Mouse (Mus musculus) bone marrow, adult 2 months (tissue): Measurements from ENCODE around the gene Rgs6. TPM values are rescaled to one million over a fixed set of nuclear protein-coding genes. Genes with fewer than 3 reads are reported as not detected.

ENCODE experiments used
- H3K27ac ChIP-seq: fragments of 200-500 bp; 2 replicates; pipeline ENCODE4 v1.5.1; 2012; ENCODE audit warnings: low read depth, mild to moderate bottlenecking, control low read depth, inconsistent platforms, low read length; ENCODE audit not compliant: control insufficient read depth, poor library complexity, insufficient read depth
- H3K4me1 ChIP-seq: fragments of 200-500 bp; 2 replicates; pipeline ENCODE4 v1.6.1; 2011; ENCODE audit warnings: low read length; ENCODE audit not compliant: control insufficient read depth, insufficient read depth
- H3K4me3 ChIP-seq: fragments of 200-500 bp; replicated peaks from 2 replicates; pipeline ENCODE3; 2011; ENCODE audit warnings: mild to moderate bottlenecking, low read depth, low read length, control low read depth; ENCODE audit not compliant: control insufficient read depth
- CTCF ChIP-seq: fragments of 200-500 bp; IDR thresholded peaks from 2 replicates; pipeline ENCODE4 v1.5.1; 2011; ENCODE audit warnings: low read length, control low read depth; ENCODE audit not compliant: control insufficient read depth, insufficient read depth
- POLR2A ChIP-seq: fragments of 200-500 bp; IDR thresholded peaks from 2 replicates; pipeline ENCODE4 v1.6.1; 2011; ENCODE audit warnings: low read depth, mild to moderate bottlenecking, control low read depth, low read length, borderline replicate concordance; ENCODE audit not compliant: control insufficient read depth
- WGBS: fragments of 180-500 bp; shearing (Covaris S2); methylation state at CpG from one replicate; pipeline ENCODE4 v1.1.7; 2018; 5-methylcytosine and 5-hydroxymethylcytosine counted together
- polyA plus RNA-seq: library from polyadenylated mRNA; stranded (reverse); fragments of >200 nt; gene quantifications from 2 replicates; pipeline ENCODE4 v1.2.4, GENCODE M21; 2011; ENCODE audit warnings: low replicate concordance; ENCODE audit not compliant: missing spikeins, insufficient read depth, insufficient read length

Rgs6 gene
- polyA plus RNA-seq, 1 experiment: 1.6 TPM

- Histone ChIP-seq H3K27ac (no peak overlapping the region), H3K4me3 (no peak overlapping the region), H3K4me1 (no peaks in the 10 kb centered on the region)
- 79% methylated on average over 5 of the region's 5 CpGs for WGBS
- no peak for TF ChIP-seq POLR2A
- no peak for TF ChIP-seq CTCF
These were observed 83.5 kb downstream of the Rgs6 start for GRCm38 (mm10) chr12:82671591-82671990.

DNA sequence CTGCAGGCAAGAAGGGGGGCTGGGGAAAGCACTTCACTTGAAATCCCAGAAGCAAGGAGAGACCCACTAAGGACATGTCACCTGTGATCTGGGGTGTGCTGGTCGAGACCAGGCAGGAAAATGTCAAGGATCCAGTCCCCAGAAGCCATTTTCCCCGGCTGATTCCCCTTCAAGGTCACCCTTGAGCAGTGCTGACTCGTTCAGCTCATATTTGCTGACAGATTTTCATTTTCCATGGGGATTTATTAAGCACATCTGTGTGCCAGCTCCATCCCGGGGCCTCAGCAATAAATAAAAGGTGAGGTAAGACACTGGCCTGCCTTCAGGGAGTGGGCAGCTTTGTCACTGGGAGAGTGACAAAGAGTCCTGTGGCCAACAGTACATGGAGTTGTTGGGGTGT, 87.0 kb downstream of the Rgs6 start:
- Histone ChIP-seq H3K4me1 (no peaks in the 10 kb centered on the region), H3K27ac (no peak overlapping the region), H3K4me3 (no peak overlapping the region)
- no peak for TF ChIP-seq CTCF
- TF ChIP-seq POLR2A: no peak
- WGBS: 70% methylated on average over 4 of the region's 4 CpGs

- H3K27ac ChIP-seq: no peak overlapping the region
- TF ChIP-seq CTCF (no peak), POLR2A (no peak)
- H3K4me1 ChIP-seq: no peaks in the 10 kb centered on the region
- WGBS: 82% methylated on average over 2 of the region's 2 CpGs
- no peak overlapping the region for H3K4me3 ChIP-seq
These were observed 98.9 kb downstream of the Rgs6 start for GRCm38 (mm10) chr12:82687015-82687414.

DNA sequence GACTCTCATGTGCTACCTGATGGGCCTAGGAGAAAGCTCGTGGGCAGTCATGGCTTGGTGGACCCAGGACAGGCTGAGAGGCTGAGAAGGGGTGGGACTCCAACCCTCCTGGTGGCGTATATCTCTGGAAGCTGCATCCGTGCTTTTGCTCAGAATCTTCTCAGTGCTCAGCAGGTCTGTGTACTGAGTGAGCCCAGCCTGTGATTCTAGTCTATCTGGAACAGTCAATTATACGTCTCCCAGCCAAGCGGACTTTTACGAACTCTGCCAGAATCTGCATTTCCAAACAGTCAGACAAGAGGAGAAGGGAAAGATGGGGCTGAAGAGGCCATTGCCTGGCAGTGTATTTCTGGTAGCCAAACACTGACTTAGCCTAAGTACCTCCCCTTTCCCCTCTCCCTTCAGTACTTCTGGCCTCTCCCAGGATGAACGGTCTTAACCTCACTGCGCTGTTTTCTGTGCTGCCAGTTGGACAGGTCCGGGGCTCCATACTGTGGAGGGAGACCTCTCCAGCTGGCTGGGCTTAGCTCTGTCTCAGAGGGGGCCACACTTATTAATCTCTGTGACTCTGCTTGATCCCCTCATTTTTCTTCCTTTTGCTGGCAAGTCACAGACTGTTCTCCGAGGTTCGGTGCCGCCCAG, 110.9 kb downstream of the Rgs6 start:
- no peaks in the 10 kb centered on the region; the same call in 1 of the 2 replicates for H3K4me1 ChIP-seq
- 80% methylated on average over 12 of the region's 12 CpGs for WGBS

GRCm38 (mm10) chr12:82699528-82699905, 111.4 kb downstream of the Rgs6 start:
- H3K27ac ChIP-seq: no peak overlapping the region
- 70% methylated on average over 3 of the region's 3 CpGs for WGBS
- TF ChIP-seq POLR2A: no peak
- TF ChIP-seq CTCF: no peak
- no peak overlapping the region for H3K4me3 ChIP-seq
- no peaks in the 10 kb centered on the region; the same call in 1 of the 2 replicates for H3K4me1 ChIP-seq

More for the DNA sequence above, 110.9 kb downstream of the Rgs6 start:
- H3K27ac ChIP-seq: no peak overlapping the region
- TF ChIP-seq CTCF: no peak
- TF ChIP-seq POLR2A: no peak
- no peak overlapping the region for H3K4me3 ChIP-seq

DNA sequence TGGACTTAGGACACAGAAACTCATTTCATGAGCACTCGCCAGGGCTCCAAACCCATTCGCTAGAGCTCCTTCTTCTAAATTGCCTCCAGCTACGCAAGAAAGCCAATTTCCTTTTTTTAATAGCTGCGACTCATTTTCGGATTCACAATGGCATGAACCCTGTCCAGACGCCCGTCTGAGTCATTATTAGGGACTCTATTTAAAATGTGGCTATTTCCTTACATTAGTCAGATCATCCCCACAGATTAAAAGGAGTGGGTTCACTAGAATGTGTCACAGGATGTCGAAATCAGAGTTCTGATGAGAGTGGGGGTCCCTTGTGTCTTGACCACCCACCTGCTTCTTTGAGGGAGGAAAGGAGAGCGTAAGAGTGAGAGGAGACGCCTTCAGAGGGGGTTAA, 112.1 kb downstream of the Rgs6 start:
- no peaks in the 10 kb centered on the region; the same call in 1 of the 2 replicates for H3K4me1 ChIP-seq
- no peak overlapping the region for H3K4me3 ChIP-seq
- WGBS: 72% methylated on average over 10 of the region's 10 CpGs
- no peak for TF ChIP-seq CTCF
- no peak overlapping the region for H3K27ac ChIP-seq

- TF ChIP-seq CTCF (peak; percentile 70), POLR2A (no peak)
- Histone ChIP-seq H3K4me3 (no peak overlapping the region), H3K27ac (no peak overlapping the region), H3K4me1 (no peaks in the 10 kb centered on the region; the same call in 1 of the 2 replicates)
- WGBS: 30% methylated on average over 5 of the region's 5 CpGs
These were observed 112.7 kb downstream of the Rgs6 start for GRCm38 (mm10) chr12:82700840-82701239.

DNA sequence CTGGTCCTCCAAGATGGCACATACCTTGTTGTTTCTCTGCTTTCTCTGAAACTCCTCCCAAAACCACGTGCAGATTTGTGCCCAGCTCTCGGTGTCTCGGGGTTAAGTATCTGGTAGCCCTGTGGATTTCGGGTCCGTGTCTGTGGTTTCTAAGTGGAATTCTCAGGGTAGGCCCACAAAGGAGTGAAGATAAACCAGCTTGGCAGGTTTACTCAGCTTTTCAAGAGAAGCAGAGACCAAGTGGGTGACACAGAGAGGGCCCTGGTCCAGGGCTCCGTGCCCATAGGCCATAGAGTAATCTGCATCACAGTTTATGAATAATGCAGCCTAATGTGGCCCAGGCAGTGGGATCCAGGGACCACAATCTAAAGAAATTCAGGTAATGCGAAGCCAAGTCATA, 113.3 kb downstream of the Rgs6 start:
- 67% methylated on average over 7 of the region's 7 CpGs for WGBS
- Histone ChIP-seq H3K27ac (no peak overlapping the region), H3K4me3 (no peak overlapping the region), H3K4me1 (no peaks in the 10 kb centered on the region; the same call in 1 of the 2 replicates)
- TF ChIP-seq POLR2A (no peak), CTCF (no peak)

DNA sequence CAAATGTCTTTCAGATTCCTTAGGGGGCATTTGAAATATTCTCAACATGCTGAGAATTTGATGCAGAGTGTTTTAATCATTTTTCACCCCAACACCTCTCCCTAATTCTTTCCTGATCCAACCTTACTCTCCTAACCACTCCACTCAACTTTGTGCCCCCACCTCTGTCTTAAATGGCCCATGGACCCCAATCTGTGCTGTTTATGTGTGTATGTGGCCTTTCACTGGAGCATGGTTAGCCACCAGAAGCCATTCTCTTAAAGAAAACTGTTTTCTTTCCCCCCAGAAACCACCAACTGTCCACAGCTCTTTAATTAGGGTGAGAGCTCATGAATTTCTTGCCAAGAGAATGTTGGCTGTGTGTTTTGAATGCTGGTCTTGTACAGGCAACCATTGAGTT, 122.3 kb downstream of the Rgs6 start:
- no peak overlapping the region for H3K4me3 ChIP-seq
- TF ChIP-seq CTCF (no peak), POLR2A (no peak)
- H3K4me1 ChIP-seq: no peaks in the 10 kb centered on the region
- H3K27ac ChIP-seq: no peak overlapping the region
